Comparison of ENCODE assay signal across 7 mouse cellular contexts in the genomic region with DNA sequence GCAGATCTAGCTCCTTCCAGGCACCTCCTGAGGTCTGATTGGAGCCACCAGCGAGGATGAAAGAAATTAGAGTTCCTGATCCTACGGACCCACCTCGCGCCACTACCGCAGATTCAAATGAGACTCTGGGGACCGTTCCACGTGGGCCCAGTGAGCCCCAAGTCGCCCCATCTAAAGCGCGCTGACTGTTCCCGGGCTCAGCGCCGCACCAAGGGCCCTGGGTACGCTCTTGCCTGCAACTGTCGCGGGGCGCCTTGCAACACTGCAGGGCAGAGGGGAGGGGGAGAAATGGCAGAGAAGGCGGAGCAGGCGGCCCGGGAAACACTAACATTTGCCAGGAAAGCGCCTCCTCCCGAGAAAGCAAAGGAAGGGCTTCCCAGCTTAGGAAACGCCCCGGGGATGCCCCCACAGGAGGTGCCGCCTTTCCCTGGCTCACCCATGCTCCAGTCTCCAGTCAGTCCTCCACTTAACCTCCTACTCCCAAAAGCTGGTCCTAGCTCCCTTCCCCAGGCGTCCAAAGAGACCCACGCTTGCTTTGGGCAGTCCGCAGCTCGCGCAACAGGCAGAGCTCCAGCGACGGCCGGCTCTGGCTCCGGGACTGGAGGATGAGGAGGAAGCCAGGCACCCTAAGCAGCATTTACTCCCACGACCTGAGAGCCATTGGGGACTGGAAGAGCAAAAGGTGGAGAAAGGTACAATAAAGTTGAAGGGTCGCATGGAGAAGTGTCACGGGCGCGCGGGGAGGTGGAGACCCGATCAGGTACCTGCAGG. TPM values are rescaled to one million over a fixed set of nuclear protein-coding genes. Genes with fewer than 3 reads are reported as not detected.
DNase-seq lines count a peak whose midpoint lies in the region; ATAC-seq and TF ChIP-seq lines count a peak whose summit lies in the region.

No protein-coding gene starts in this region.

- TF ChIP-seq CTCF in midbrain, postnatal 0 days (IDR thresholded peaks at IDR 0.05): no peak; the same call in 1 of the 2 replicates

- peak overlapping the region; percentile 59 for H3K4me3 ChIP-seq in embryonic facial prominence, embryonic 14.5 days (ENCODE audit: low read depth, low read length)
- H3K4me3 ChIP-seq in heart, embryonic 10.5 days: peak overlapping the region; percentile 74
- H3K4me3 ChIP-seq in midbrain, postnatal 0 days (ENCODE audit: low read depth, low read length): peak overlapping the region; percentile 60

- WGBS in embryonic facial prominence, embryonic 14.5 days: 1% methylated on average over 27 of the region's 41 CpGs
- under 1% methylated on average over 41 of the region's 41 CpGs for WGBS in heart, embryonic 10.5 days
- under 1% methylated on average over 40 of the region's 41 CpGs for WGBS in midbrain, postnatal 0 days

- H3K27me3 ChIP-seq in embryonic facial prominence, embryonic 14.5 days (replicated peaks; ENCODE audit: control insufficient read depth, insufficient read depth, low read length): peaks cover 53% of the 10 kb centered on the region
- H3K27me3 ChIP-seq in heart, embryonic 10.5 days (ENCODE audit: insufficient read depth, poor library complexity, severe bottlenecking): peaks cover 62% of the 10 kb centered on the region
- H3K27me3 ChIP-seq in midbrain, postnatal 0 days (ENCODE audit: insufficient read depth, low read length): peaks cover 28% of the 10 kb centered on the region

- no peaks in the 10 kb centered on the region for H3K36me3 ChIP-seq in embryonic facial prominence, embryonic 14.5 days (ENCODE audit: control insufficient read depth, insufficient read depth, low read length)
- no peaks in the 10 kb centered on the region for H3K36me3 ChIP-seq in heart, embryonic 10.5 days
- no peaks in the 10 kb centered on the region for H3K36me3 ChIP-seq in midbrain, postnatal 0 days (ENCODE audit: insufficient read depth, low read length)

- H3K4me2 ChIP-seq in embryonic facial prominence, embryonic 14.5 days (ENCODE audit: low read depth, low read length): peak overlapping the region; percentile 97
- peak overlapping the region; percentile 99 for H3K4me2 ChIP-seq in midbrain, postnatal 0 days (ENCODE audit: low read depth, low read length, poor library complexity, severe bottlenecking)

- ATAC-seq in embryonic facial prominence, embryonic 14.5 days (ENCODE audit: low read depth): peak; percentile 85
- peak; percentile 32; the same call in 1 of the 2 replicates for ATAC-seq in midbrain, postnatal 0 days (ENCODE audit: low FRiP score)

- no peak overlapping the region for H3K27ac ChIP-seq in embryonic facial prominence, embryonic 14.5 days (replicated peaks; ENCODE audit: low read depth, low read length)
- peak overlapping the region; percentile 72; the same call in 1 of the 2 replicates for H3K27ac ChIP-seq in heart, embryonic 10.5 days
- no peak overlapping the region for H3K27ac ChIP-seq in midbrain, postnatal 0 days (ENCODE audit: low read depth, low read length)

- H3K9ac ChIP-seq in embryonic facial prominence, embryonic 14.5 days (ENCODE audit: low read depth, low read length): peak overlapping the region; percentile 58
- H3K9ac ChIP-seq in midbrain, postnatal 0 days (replicated peaks; ENCODE audit: low read length, poor library complexity, severe bottlenecking): peak overlapping the region; percentile 29; the same call in 1 of the 2 replicates

- H3K9me3 ChIP-seq in embryonic facial prominence, embryonic 14.5 days (ENCODE audit: control insufficient read depth, low read length): no peaks in the 10 kb centered on the region
- no peaks in the 10 kb centered on the region for H3K9me3 ChIP-seq in heart, embryonic 10.5 days
- no peaks in the 10 kb centered on the region for H3K9me3 ChIP-seq in midbrain, postnatal 0 days (ENCODE audit: low read length)

- no peaks in the 10 kb centered on the region; the same call in 1 of the 2 replicates for H3K4me1 ChIP-seq in embryonic facial prominence, embryonic 14.5 days (ENCODE audit: control insufficient read depth, insufficient read depth, low read length)
- peaks cover 14% of the 10 kb centered on the region; the same call in 1 of the 2 replicates for H3K4me1 ChIP-seq in heart, embryonic 10.5 days
- 0 out of 2 replicates have a peak, but pooled peaks cover 4% of the 10 kb centered on the region for H3K4me1 ChIP-seq in midbrain, postnatal 0 days (ENCODE audit: insufficient read depth, low read length)

- peak; percentile 81 for DNase-seq in adrenal gland, postnatal 14 days
- peak; percentile 74 for DNase-seq in embryonic facial prominence, embryonic 14.5 days (ENCODE audit: low spot score)
- peak; percentile 79 for DNase-seq in heart, embryonic 10.5 days (ENCODE audit: low spot score)
- DNase-seq in kidney, adult 9 months: peak; percentile 25
- peak; percentile 28 for DNase-seq in liver
- DNase-seq in midbrain, postnatal 0 days (ENCODE audit: low spot score): peak; percentile 36
- DNase-seq in testis, postnatal 14 days (ENCODE audit: low spot score): peak; percentile 39

RNA-seq across cellular contexts. Expression of a gene that starts 1.2 kb away (rescaled TPM):
- 3.5 and 4.6 TPM in 2 replicates for total RNA-seq in adrenal gland, postnatal 14 days (2021)
- 4.3 and 4.6 TPM in 2 replicates for polyA plus RNA-seq in embryonic facial prominence, embryonic 14.5 days (2014; fragmentation: Nextera tagmentation; extraction: Ambion mirVana)
- polyA plus RNA-seq in heart, embryonic 10.5 days (2016; fragmentation: Nextera tagmentation; extraction: Ambion mirVana): 0.27 and 1.1 TPM in 2 replicates
- 0.44 and 1.8 TPM in 2 replicates for total RNA-seq in midbrain, postnatal 0 days (2014; rRNA removed)
- 0.49 and 0.65 TPM in 2 replicates for polyA plus RNA-seq in midbrain, postnatal 0 days (2015; fragmentation: Nextera tagmentation; extraction: Ambion mirVana)

RNA-seq across cellular contexts. Expression of a gene that starts 59.2 kb away (rescaled TPM):
- not detected in 2 replicates for total RNA-seq in adrenal gland, postnatal 14 days (2021)
- polyA plus RNA-seq in embryonic facial prominence, embryonic 14.5 days (2014; fragmentation: Nextera tagmentation; extraction: Ambion mirVana): 0.37 TPM in 1 of 2 replicates, not detected in the other
- polyA plus RNA-seq in heart, embryonic 10.5 days (2016; fragmentation: Nextera tagmentation; extraction: Ambion mirVana): not detected in 2 replicates
- total RNA-seq in midbrain, postnatal 0 days (2014; rRNA removed): not detected in 2 replicates
- not detected in 2 replicates for polyA plus RNA-seq in midbrain, postnatal 0 days (2015; fragmentation: Nextera tagmentation; extraction: Ambion mirVana)

Comparison
In these comparisons a context has a peak if more than half of its experiments do, and no peak if none do; other contexts are left out.
1. DNase-seq: peak in every context shown above with its lines; median percentile 81 in adrenal gland, postnatal 14 days; 79 in heart, embryonic 10.5 days; 74 in embryonic facial prominence, embryonic 14.5 days; 39 in testis, postnatal 14 days; 36 in midbrain, postnatal 0 days; 28 in liver; 25 in kidney, adult 9 months.